Mouse (Mus musculus): ENCODE measurements around the gene Mdga2. TPM values are rescaled to one million over a fixed set of nuclear protein-coding genes. Genes with fewer than 3 reads are reported as not detected.

Gene Mdga2
- 1 to 10 TPM; 1.6 to 3.0 TPM for total RNA-seq (2021)
- polyA plus RNA-seq (2012; rRNA removed): 1.5 and 1.8 TPM in 2 replicates
- long read RNA-seq, partial matches to known transcripts: 0 of 1 reads
- long read RNA-seq, other reads (novel, unspliced or antisense): 0 of 1 reads

DNA sequence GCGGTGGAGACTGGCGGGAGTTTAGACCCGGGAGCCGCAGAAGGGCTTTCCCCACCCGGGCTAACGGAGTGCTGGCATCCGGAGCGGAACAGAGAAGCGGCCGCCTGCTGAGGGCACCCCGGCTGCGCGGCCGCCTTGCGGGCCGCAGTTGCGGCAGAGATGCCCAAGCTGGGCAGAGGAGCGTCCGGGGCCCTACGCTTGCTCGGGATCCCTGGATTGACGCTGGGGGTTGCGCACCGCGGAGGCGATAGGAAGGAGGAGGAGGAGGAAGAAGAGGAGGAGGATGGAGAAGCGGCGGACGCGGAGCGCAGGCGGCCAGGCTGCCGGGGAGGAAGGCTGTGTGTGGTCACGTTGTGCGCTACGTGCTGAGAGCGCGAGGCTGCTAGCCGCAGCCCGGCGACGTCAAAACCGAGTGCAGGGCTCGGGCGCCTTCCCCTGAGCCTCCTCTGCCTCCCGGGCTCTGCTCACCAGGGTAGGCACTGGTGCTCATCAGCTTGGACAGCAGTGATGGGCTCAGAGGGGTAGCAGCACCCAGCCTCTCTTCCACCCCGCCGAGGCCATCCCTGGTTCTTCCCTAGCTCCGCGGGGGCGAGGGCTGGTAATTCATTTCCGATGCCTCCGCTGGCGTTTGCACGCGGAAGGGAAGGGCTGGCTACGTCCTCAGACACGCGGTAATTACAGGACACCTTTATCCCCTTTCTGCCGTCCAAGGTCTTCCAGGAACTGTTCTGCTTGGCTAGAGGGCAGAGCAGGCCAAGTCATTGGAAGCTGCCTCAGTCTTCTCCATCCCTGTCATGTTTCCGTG, at the start of gene Mdga2:
Mdga2 (minus strand) TSS at position 329 of the 805 bp plus-strand sequence.
- DNase-seq: peak; percentile 9

DNA sequence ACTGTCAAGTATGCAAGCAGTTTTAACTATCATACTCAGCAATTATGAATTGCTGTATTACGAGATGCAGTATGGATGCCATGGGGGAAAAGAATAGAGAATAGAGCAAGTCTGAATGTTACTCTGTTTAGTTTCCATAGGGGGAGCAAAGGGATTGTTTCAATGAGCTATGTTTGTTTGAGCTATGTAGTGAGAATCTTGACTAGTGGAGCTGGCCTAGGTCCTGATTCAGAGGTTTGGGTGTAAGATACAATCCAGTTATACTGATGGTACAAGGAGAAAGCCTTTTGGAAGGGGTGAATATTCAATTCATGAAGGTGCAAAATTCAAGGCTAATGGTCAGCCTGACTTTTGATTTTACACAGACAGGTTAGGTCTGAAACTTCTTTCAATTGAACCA, 45.1 kb upstream of the Mdga2 start:
- no peak for DNase-seq

DNA sequence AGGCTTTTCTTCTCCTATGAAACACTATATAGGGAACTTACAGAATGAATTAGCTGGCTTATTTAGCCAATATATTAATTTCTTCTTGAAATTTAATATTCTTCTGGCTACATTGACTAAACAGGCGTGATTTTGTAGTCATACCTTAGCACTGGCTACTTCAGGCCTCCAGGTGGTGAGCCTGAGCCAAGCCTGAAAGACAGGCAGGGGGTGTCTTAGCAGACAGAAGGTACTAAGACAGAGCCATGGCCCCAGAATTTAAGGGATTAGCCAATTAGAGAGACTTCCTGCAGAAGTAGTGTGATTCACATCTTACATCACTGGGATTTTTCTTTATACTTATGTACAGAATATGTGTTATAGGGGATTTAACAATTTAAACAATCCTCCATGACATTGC, 1.2 kb upstream of the Mdga2 start:
- DNase-seq: no peak

DNA sequence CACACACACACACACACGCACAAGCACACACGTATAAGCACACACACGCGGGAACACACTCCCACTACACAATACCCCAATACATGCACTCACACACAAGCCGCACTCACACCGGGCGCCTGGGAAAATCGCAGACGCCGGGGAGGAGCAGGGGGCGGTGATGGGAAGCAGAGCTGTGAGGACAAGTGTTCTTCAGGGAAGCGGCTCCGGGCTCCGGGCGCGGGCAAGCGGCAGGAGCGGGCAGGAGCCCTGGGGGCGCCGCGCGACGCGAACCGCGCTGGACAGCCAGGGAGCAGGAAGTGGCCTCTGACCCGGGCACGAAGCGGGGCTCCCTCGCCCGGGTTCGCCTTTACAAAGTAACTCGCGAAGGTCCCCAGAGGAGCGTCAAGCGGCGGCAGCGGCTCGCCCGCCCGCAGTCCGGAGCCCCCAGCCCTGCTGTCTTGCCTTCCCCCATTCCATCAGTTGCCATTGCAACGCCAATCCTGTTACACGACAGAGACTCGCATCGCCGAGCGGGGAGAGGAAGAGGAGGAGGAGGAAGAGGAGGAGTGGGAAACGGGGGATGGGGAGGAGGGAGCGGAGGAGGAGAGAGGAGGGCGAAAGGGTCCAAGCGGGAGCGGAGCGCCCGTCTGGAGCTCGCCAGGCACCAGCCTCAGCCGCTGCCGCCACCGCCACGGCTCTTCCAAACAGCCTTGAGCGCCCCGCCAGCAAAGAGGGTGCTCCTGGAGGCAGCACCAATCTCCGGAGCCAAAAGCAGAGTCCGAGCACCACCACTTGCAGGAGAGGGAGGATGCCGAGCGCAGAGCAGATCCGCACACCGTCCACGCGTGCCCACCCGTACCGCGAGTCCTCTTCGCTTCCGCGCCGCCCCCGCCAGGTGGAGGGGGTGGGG, 774 bp downstream of the Mdga2 start:
- DNase-seq: peak; percentile 15

DNA sequence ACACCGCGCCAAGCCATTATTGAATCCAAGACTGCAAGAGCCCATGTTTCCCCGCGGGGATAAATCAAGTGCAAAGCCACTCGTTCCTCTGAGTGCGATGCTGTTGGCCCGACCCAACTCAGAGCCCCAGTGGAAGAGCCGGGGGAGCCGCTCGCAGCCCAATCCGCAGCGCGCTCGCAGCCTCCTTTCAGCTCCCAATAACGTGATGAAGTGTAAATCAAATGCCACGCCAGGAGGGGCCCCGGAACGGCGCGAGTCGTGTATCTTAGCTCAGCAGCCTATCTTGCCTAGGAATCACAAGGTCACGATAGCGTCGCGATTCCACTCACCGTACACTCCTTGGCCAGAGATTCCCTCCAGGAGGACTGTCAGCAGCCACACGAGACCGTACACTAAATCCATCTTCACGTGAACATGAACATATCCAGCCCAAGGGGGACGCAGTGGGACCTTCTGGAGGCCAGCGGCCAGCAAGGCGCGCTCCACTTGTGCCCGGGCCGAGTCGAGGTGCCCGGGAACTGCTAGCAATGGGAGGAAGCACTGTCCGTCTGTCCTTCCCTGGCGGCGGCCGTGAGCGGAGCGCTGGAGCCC, 1.6 kb downstream of the Mdga2 start:
- peak; percentile 15 for DNase-seq

DNA sequence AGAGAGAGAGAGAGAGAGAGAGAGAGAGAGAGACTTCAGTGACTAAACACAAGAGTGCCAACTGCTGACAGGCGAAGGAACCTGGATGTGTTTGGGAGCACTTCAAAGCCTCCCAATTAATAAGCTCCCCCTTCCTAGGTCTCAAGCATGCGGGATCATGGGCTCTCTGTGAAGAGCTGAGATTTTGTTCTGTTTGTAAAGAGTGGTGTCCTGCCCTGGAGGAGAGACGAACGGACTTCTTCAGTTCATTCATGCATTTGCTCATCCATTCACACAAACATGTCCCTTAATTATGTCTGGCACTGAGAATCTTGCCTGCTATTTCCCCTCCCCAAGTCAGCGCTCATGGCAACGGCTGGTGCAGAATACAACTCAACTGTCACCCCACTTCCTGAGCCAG, 2.3 kb downstream of the Mdga2 start:
- DNase-seq: no peak

DNA sequence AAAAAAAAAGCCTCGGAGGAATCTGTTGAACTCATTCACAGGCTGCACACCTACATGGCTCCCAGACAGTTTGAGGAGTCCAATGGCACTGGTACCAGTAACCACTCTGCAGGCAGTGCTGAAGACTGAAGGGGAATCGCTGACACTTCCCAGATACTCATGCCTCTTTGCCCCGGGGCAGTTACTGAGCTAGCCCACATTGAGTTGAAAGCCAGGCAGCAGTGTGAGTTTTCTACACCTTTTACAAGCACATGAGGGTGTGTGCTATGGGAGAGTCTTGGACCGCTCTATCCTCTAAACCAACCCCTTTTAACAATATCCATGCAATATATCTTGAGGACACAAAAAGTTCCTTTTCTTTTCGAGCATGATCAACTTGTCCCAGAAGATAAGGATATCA, 2.8 kb downstream of the Mdga2 start:
- no peak for DNase-seq

DNA sequence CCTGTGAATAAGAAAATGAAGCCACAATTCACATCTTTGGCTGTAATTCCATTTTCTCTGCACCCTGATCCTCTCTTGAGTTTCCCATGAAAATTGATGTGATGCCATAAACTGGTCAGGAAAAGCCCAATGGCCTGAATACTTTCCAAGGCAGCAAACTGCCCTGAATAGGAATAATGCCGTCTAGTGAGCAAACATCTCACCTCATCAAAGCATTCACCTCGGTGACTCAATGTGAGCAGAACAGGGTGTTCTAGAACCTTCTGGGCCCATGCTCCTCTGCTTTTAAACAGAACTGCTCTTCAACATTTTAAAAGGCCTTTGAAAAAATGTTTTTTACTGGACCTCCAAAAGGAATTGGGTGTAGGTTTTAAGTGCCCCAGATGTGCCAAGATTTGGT, 9.5 kb downstream of the Mdga2 start:
- no peak for DNase-seq

DNA sequence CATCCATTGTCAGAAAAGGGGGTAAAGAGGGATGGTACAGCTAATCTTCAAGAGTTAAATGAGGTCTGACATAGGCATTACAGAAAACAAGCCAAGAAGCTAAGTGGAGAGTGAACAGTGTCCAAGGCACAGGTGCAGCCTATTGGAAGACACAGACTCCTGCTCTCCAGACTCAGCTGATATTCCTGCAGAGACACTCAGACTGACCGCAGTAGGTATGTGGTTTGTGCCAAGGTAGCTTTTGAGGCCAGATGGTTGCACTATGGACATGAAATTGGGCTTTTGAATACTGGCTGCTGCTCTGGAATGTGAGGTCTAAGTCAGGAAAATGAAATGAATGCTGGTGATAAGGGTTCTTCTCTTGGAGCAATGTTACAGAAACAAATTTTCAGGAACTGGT, 44.2 kb downstream of the Mdga2 start:
- no peak for DNase-seq

DNA sequence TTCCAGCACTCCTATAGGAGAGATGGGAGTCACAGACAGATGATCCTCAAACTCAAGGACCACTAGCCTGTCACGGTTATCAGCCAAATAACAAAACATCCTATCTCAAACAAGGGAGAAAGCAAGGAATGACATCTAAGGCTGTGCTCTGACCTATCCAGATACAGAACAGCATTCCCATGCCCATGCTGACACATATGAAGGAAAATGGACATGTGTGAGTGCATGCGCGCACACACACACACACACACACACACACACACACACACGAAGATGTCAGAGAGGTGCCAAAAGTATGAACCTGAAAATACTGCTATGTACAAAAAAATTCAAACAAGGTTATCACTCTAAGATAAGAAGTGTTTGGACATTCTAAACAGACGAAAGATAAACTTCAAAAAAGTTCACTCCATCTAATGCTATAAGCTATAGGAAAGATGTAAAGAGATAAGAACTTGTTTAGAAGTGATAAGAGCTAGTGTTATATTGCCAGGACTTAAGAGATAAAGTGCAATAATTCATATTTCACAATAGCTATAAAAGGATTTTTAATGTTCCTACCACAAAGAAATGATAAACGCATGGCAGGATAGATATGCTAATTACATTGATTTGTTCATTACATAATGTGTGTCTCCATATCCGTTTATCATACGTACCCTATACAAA, 65.6 kb downstream of the Mdga2 start:
- DNase-seq: no peak

DNA sequence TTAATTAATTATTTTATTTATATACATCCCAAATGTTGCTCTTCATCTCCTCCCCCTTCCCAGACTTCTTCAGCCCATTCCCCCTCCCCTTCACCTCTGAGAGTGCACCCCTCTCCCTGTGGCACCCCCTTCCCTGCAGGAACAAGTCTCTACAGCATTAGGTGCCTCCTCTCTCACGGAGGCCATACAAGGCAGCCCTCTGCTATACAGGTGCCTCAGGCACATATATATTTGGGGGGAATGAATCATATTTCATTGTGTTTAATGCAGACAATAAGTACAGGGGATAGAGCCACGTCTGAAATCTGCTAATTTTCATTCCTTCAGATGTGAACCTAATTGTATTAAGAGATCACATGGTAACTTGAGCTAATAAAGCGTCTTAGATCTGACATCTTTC, 69.3 kb downstream of the Mdga2 start:
- DNase-seq: no peak

DNA sequence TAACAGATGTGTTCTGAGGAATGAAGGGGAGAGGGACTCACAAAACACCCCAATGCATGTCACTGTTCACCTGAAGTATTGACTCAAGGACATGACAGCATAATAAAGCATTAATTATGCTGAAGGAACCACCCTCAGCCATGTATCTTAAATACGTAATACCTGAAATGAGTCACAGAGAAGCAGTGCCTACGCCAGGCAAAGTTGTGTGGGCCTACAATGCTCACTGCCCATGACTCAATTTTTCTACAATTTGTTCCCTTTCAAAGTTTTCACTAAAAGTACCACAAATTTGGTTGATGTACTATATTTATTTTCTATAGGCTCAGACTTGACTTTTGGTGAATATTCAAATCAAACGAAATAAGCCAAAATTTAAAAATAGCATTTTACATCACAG, 80.7 kb downstream of the Mdga2 start:
- no peak for DNase-seq

DNA sequence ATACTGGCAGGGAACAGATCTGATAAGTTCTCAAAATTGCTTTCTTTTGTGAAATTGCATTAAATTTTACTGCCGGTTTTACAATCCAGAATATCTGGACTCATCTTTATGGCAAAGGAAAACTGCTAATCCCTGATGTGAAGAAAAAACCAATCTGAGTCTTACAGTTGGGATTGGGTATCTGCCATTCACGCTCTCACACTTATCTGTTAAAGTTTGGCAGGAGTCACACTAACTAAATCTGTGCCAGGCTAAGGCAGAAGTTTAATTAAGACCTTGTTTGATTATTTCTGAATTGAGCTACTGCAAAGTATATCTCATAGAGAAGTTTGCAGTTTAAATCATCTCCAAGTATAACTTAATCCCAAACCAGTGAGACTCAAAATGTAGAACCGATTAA, 82.2 kb downstream of the Mdga2 start:
- DNase-seq: no peak

DNA sequence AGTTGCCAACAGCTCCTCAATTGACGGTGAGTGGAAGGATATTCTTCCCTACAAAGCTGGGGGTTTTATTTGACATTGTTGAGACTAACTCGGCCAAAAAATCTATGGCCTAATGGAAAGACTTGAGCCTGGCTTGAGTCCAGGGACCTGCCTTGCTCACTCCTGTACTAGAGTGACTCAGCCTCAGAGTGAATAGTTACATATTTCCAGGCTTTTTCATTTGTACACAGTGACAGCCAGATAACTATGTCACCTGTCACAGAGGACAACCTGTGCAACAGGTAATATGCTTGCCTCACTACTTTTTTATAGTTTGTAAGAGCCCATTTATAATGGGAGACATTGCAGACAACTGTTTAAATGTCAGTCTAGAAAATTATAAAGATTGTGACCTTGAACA, 94.9 kb downstream of the Mdga2 start:
- DNase-seq: no peak

DNA sequence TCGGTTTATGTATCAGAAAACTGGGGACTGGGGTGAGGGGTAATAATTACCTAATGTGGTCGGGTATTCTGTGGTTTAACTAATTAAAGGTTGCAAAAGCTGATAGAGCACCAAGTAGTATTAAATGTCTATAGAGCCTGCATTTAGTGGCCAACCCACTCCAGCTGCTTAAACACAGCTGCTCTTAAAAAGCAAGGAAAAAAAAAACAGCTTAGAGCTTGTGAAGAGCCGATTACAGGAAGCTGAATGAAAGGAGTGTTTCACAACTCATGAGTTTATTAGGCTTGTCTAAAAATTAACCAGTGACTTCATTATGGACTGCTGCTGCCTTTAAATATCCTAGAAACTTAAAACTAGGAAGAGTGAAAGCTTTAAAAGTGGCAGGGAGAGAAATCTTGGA, 98.5 kb downstream of the Mdga2 start:
- no peak for DNase-seq

DNA sequence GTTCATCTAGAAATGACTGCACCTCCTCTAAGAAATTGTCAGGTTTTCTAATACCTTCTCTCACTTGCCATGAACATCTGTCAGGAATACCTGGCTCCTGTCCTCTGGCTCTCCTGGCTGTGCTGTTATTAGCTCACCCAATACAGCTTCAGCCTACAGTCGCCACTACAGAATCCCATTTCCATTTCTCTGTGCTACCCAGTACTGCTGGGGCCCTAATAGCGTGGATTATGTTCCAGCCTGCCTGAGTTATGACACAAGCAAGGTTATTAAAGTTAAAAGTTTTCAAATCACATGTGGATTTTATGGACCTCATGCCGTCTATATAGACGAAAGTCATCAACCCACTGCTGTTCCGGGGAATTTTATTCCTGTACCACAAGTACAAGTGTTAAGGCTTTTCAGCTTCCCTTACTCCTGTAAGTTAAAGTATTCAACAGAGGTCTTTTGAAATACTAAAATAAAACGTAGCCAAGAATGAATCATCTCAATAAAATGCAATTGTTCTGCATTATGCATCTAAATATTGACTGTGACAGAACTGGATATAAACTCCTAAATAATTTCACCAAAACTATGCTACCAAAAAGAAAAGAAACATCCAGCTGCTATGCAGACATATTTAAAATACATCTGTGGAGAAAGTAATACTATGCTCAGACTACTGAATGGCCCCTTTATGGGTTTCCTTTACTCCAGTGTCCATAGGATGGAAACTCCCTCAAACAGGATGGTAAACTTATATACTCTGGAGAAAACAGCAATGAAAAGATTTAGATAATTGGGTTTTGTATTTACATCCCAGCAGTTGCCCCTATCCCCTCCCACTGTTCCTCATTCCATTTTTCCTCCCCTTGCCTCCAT, 103.5 kb downstream of the Mdga2 start:
- no peak for DNase-seq

DNA sequence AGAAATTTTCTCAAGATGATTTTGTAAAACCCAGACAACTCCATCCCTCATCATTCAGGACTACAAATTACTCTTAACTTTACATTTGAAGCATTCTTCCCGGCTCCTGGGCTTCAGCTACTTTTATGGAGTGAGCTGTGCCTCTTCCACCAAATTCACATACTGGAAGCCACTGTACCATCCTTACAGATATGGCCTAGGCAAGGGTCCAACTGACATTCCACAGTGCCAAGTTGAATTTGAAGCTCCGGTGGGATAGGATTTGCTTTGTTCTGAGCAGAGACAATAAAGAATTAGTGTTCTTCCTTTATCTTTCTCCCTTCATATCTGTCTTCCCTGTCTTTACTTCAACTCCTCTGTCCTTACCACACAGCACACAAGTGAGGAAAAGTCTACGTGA, 118.2 kb downstream of the Mdga2 start:
- no peak for DNase-seq

DNA sequence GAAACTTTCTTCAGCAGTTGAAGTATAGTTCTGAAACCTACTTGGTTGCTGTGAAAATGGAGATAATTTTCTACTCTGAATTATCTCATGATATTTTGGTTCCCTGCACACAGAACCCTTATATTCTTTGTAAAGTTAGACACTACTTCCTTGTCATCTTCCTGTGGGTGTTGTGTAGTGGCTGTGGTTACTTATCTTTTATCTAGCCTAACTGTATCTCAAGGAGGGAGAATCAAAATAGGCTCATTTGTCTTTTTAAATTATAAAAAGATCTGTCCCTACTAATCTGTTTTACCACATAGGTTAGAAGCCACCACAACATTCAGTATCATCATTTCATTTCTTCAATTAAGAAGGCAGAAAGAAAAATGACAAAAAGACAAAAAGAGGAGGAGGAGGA, 127.9 kb downstream of the Mdga2 start:
- no peak for DNase-seq

DNA sequence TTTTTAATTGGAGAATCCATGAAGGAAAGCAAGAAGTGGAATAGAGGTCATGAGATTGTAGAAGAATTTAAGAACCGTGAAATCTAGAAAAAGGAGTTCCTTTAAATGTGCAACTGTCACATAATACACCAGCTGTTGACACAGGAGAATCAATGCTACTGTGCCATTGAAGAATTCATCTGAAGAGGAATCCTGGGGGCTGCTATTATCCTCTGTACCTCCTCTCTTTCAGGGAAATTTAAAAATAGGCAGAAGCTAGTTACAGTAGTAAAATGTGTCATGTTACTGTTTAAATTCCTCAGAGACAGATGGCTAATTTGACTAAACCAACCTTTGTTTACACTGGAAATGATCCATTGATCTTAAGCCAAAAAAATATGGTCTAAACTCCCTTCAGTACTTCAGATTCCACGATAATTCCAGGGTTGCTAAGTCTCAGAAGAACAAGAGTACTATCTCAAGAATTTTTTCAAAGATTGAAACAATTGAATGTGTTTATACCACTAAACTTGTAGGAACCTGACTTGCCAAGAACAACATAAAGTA, 131.9 kb downstream of the Mdga2 start:
- DNase-seq: no peak

DNA sequence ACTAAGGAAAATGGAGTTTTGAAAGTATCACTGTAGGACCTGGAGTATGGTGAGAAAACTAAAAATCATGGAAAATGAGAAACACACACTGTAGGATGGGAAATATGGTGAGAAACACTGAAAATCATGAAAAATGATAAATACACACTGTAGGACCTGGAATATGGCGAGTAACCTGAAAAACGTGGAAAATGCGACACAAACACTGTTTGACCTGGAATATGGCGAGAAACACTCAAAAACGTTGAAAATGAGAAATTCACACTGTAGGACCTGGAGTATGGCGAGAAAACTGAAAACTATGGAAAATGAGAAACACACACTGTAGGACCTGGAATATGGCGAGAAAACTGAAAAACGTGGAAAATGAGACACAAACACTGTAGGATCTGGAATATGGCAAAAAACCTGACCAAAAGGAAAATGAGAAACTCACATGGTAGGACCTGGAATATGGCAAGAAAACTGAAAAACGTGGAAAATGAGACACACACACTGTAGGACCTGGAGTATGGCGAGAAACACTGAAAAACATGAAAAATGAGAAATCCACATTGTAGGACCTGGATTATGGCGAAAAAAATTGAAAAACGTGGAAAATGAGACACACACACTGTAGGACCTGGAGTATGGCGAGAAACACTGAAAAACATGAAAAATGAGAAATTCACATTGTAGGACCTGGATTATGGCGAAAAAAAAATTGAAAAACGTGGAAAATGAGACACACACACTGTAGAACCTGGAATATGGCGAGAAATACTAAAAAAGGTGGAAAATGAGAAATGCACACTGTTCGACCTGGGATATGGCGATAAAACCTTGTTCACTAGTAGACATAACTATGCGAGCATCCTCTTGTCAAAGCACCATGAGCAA, 163.0 kb downstream of the Mdga2 start:
- DNase-seq: no peak

All from adrenal gland, adult 2 months (tissue).